Mouse (Mus musculus) embryonic facial prominence, embryonic 15.5 days (tissue): ENCODE data around the gene Chtop. TPM values are rescaled to one million over a fixed set of nuclear protein-coding genes. Genes with fewer than 3 reads are reported as not detected.

Source experiments
- ATAC-seq: fragments of 200-750 bp; cut with Nextera tagmentation; 2 replicates; pipeline ENCODE4 v1.8.0; 2017; ENCODE audit warnings: low read depth, moderate TSS enrichment; ENCODE audit not compliant: insufficient number of reproducible peaks, low FRiP score, low TSS enrichment
- H3K27ac ChIP-seq: fragments of 300-500 bp; sonication (generic); replicated peaks from 2 replicates; pipeline ENCODE4 v1.5.1; 2015; ENCODE audit warnings: mild to moderate bottlenecking, inconsistent platforms
- H3K27me3 ChIP-seq: fragments of 300-500 bp; sonication (generic); 2 replicates; pipeline ENCODE4 v1.6.1; 2015; ENCODE audit warnings: inconsistent platforms
- H3K36me3 ChIP-seq: fragments of 300-500 bp; sonication (generic); 2 replicates; pipeline ENCODE4 v1.6.1; 2015; ENCODE audit warnings: mild to moderate bottlenecking, inconsistent platforms
- H3K4me1 ChIP-seq: fragments of 300-500 bp; sonication (generic); 2 replicates; pipeline ENCODE4 v1.6.1; 2015; ENCODE audit warnings: inconsistent platforms
- H3K4me2 ChIP-seq: fragments of 300-500 bp; sonication (generic); replicated peaks from 2 replicates; pipeline ENCODE4 v1.6.1; 2015; ENCODE audit warnings: mild to moderate bottlenecking, inconsistent platforms
- H3K4me3 ChIP-seq: fragments of 300-500 bp; sonication (generic); replicated peaks from 2 replicates; pipeline ENCODE4 v1.5.1; 2015; ENCODE audit warnings: mild to moderate bottlenecking, inconsistent platforms
- H3K9ac ChIP-seq: fragments of 300-500 bp; sonication (generic); 2 replicates; pipeline ENCODE4 v1.6.1; 2015; ENCODE audit warnings: inconsistent platforms
- H3K9me3 ChIP-seq: fragments of 300-500 bp; sonication (generic); replicated peaks from 2 replicates; pipeline ENCODE4 v1.6.1; 2016; ENCODE audit warnings: inconsistent platforms
- WGBS: fragments of 180-500 bp; shearing (Covaris S2); methylation state at CpG from one replicate; pipeline ENCODE4 v1.1.7; 2015; 5-methylcytosine and 5-hydroxymethylcytosine counted together
- polyA plus RNA-seq: library from polyadenylated mRNA; unstranded; fragments of >200 nt; fragmentation: Nextera tagmentation; extraction: Ambion mirVana; gene quantifications from 2 replicates; pipeline ENCODE4 v1.2.1, GENCODE M21; 2015

Chtop gene
- polyA plus RNA-seq, 1 experiment from 2014 or later, result 155 TPM

DNA sequence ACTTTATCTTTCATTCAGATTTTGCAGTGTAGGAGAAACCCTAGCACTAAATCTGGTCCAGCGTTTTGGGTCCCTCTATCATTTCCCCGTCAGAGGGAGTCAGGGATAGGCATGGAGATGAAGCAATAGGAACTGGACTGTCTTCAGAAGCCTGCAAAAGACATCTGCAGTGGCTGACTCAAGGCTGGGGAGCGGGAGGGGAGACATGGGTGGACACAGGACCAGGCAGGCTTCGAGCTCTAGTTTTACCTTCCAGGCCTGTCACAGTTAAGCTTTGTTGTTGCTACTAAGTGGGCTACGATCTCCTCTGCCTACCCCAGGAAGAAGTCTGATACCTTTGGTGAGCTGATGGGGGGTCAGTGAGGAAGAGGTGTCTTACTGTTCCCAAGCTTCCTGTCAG lies 3.0 kb upstream of the Chtop start:
- no peak overlapping the region for H3K4me3 ChIP-seq
- no peak overlapping the region for H3K27ac ChIP-seq
- H3K9me3 ChIP-seq, result no peaks in the 10 kb centered on the region
- H3K4me2 ChIP-seq, result no peak overlapping the region
- peaks cover 6% of the 10 kb centered on the region; the same call in 1 of the 2 replicates for H3K36me3 ChIP-seq
- no peak overlapping the region for H3K9ac ChIP-seq
- H3K4me1 ChIP-seq, result peaks cover 35% of the 10 kb centered on the region
- no peaks in the 10 kb centered on the region for H3K27me3 ChIP-seq
- WGBS, result 84% methylated on average over 5 of the region's 5 CpGs
- ATAC-seq, result no peak

GRCm38 (mm10) chr3:90509747-90510123 lies 437 bp upstream of the Chtop start:
- no peak for ATAC-seq
- Histone ChIP-seq H3K4me3 (peak overlapping the region; percentile 98), H3K9me3 (no peaks in the 10 kb centered on the region), H3K9ac (no peak overlapping the region), H3K4me1 (peaks cover 26% of the 10 kb centered on the region), H3K27me3 (no peaks in the 10 kb centered on the region), H3K27ac (peak overlapping the region; percentile 94), H3K36me3 (peaks cover 25% of the 10 kb centered on the region), H3K4me2 (peak overlapping the region; percentile 49)
- WGBS, result 27% methylated on average over 2 of the region's 2 CpGs

- 1% methylated on average over 20 of the region's 20 CpGs for WGBS
- H3K27ac ChIP-seq, result peak overlapping the region; percentile 94
- H3K27me3 ChIP-seq, result no peaks in the 10 kb centered on the region
- peak overlapping the region; percentile 59 for H3K4me2 ChIP-seq
- H3K9me3 ChIP-seq, result no peaks in the 10 kb centered on the region
- peaks cover 13% of the 10 kb centered on the region for H3K4me1 ChIP-seq
- H3K9ac ChIP-seq, result peak overlapping the region; percentile 95
- ATAC-seq, result no peak
- H3K4me3 ChIP-seq, result peak overlapping the region; percentile 98
- H3K36me3 ChIP-seq, result peaks cover 36% of the 10 kb centered on the region
Measured at GRCm38 (mm10) chr3:90508287-90508949, 880 bp downstream of the Chtop start.

DNA sequence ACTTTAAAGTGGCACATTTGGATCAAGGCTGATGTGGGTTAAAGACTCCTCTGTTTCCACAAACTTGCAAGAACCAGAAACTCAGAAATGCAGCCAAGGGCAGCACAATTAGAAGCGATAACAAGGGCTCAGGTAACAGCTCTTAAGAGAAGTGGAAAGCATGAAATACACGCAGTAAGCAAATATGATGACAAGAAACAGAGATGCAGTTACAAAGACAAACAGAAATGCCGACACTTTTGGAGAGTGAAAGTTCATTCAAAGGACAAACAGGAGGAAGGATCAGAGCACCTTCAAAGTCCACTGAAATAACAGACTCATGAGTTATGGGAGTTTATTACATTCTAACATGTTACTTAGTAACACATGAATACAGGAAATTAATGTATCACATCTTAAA lies 2.9 kb downstream of the Chtop start:
- ATAC-seq, result no peak
- Histone ChIP-seq H3K36me3 (peaks cover 56% of the 10 kb centered on the region), H3K27ac (no peak overlapping the region), H3K4me1 (peaks cover 11% of the 10 kb centered on the region), H3K9me3 (no peaks in the 10 kb centered on the region), H3K4me2 (no peak overlapping the region), H3K27me3 (no peaks in the 10 kb centered on the region), H3K4me3 (no peak overlapping the region), H3K9ac (no peak overlapping the region)
- 75% methylated on average over 3 of the region's 3 CpGs for WGBS

DNA sequence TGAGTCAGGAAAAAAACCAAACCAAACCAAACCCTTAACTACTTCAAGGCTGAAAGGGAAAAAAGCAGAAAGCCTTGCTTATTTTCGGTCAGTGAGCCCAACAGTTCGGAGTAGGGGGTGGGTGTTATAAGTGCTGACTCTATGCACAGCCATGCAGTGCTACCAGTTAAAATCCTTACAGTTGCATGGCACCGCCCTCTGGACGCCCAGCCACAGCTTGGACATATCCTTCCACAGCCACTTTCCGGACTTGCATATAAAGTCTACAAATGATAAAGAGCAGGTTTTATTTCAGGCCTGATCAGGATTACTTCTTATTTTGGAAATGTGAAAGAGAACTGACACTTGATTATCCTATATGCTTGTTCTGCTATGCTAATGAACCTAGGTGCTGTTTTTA lies 4.1 kb downstream of the Chtop start:
- no peaks in the 10 kb centered on the region for H3K27me3 ChIP-seq
- H3K9me3 ChIP-seq, result no peaks in the 10 kb centered on the region
- no peak overlapping the region for H3K9ac ChIP-seq
- no peak overlapping the region for H3K4me2 ChIP-seq
- peaks cover 11% of the 10 kb centered on the region for H3K4me1 ChIP-seq
- no peak for ATAC-seq
- no peak overlapping the region for H3K4me3 ChIP-seq
- H3K36me3 ChIP-seq, result peaks cover 64% of the 10 kb centered on the region
- H3K27ac ChIP-seq, result no peak overlapping the region
- WGBS, result 88% methylated on average over 5 of the region's 5 CpGs

GRCm38 (mm10) chr3:90503444-90503843 lies 5.9 kb downstream of the Chtop start:
- Histone ChIP-seq H3K36me3 (peaks cover 80% of the 10 kb centered on the region), H3K9ac (no peak overlapping the region), H3K4me1 (peaks cover 11% of the 10 kb centered on the region), H3K27ac (no peak overlapping the region), H3K4me2 (no peak overlapping the region), H3K9me3 (no peaks in the 10 kb centered on the region), H3K4me3 (no peak overlapping the region), H3K27me3 (no peaks in the 10 kb centered on the region)
- no peak for ATAC-seq
- WGBS, result 82% methylated on average over 4 of the region's 4 CpGs

DNA sequence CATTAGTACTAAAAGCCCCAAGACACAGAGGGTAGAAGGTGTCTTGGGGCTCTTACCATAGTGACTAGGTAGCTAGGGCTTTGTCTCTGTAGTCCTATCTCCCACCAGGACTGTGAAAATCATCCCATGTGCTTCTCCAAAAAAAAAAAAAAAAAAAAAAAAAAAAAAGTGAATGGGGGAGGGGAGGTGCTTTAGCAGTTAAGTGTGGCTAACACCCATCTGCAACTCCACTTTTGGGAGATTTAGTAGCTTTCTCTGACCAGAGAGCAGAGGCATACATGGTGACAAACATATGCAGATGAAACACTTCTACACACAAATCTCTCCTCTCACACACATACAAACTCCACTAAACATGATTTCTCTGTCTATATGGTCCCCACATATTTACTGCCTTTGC lies 11.7 kb downstream of the Chtop start:
- peaks cover 67% of the 10 kb centered on the region for H3K36me3 ChIP-seq
- H3K9me3 ChIP-seq, result no peaks in the 10 kb centered on the region
- no peak for ATAC-seq
- H3K9ac ChIP-seq, result no peak overlapping the region
- no peak overlapping the region for H3K27ac ChIP-seq
- H3K4me3 ChIP-seq, result no peak overlapping the region
- no peaks in the 10 kb centered on the region for H3K4me1 ChIP-seq
- no peaks in the 10 kb centered on the region for H3K27me3 ChIP-seq
- H3K4me2 ChIP-seq, result no peak overlapping the region

GRCm38 (mm10) chr3:90495850-90496525 lies 13.3 kb downstream of the Chtop start:
- Histone ChIP-seq H3K27me3 (no peaks in the 10 kb centered on the region), H3K4me1 (no peaks in the 10 kb centered on the region), H3K27ac (no peak overlapping the region), H3K9me3 (no peaks in the 10 kb centered on the region), H3K36me3 (peaks cover 51% of the 10 kb centered on the region), H3K4me2 (no peak overlapping the region), H3K9ac (no peak overlapping the region), H3K4me3 (no peak overlapping the region)
- ATAC-seq, result no peak
- WGBS, result 86% methylated on average over 7 of the region's 7 CpGs

DNA sequence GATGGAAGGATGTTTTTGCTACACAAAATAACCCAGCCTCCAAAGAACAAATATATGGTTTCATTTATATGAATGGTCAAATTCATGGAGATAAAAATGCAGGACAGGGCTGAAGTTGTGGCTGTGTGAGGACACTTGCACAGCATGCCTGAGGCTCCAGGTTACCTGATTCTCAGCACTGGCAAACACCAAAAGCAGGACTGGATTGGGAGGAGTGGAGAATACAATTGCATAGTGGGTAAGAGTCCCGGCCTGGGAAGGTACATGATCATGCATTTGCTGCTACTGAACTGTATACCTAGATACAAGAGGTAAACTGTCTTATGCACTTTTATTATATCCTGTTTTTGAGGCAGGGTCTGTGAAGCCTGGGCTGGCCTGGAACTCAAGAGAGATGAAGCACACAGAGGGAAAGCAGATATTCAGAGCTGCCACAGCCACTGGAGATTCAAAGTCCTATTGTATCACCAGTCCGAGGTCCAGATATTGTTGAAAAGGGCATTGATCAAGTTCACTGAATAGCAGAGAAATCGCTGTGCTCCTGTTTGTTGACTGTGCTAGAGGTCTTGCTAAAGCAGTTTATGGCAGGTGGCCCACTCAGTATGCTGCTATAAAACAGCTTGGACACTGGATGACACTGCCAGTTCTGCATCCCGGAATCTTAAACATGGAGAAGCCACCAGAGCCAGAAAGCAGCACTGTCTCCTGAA lies 15.3 kb downstream of the Chtop start:
- H3K4me2 ChIP-seq, result no peak overlapping the region
- no peaks in the 10 kb centered on the region for H3K9me3 ChIP-seq
- H3K36me3 ChIP-seq, result peaks cover 43% of the 10 kb centered on the region
- peaks cover 10% of the 10 kb centered on the region; the same call in 1 of the 2 replicates for H3K4me1 ChIP-seq
- no peak overlapping the region for H3K27ac ChIP-seq
- H3K9ac ChIP-seq, result no peak overlapping the region
- WGBS, result 62% methylated on average over 4 of the region's 4 CpGs
- no peak overlapping the region for H3K4me3 ChIP-seq
- no peak for ATAC-seq
- H3K27me3 ChIP-seq, result no peaks in the 10 kb centered on the region

GRCm38 (mm10) chr3:90491350-90491749 lies 17.9 kb downstream of the Chtop start:
- WGBS, result 38% methylated on average over 2 of the region's 2 CpGs
- no peaks in the 10 kb centered on the region for H3K9me3 ChIP-seq
- ATAC-seq, result no peak

DNA sequence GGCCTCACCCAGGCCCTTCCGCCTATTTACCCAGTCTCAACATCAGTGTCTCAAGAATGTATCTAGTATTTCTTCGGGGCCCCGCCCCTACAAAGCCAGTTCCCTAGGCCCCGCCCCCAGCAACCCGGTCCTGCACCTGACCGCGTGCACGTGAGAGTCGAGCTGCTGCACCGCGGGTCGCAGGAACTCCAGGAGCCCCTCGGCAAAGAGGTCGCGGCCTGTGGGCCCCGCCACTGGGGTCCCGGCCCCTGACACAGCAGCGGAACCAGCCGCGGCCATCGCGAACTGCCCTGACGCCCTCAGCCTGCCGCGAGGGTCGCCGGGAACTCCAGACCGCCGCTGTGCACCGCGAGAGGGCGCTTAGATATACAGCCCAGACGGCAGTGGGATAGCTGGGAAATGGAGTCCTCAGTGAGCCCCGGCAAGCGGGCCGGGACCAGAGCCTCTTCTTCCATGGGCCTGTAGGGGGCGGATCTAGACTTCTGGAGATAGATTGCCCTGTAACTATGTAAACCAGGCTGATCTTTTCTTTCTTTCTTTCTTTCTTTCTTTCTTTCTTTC lies 18.5 kb downstream of the Chtop start, which contains the start of gene Snapin:
Gene Snapin, minus strand, starts transcription at position 338 of the 561 bp plus-strand sequence.
- Histone ChIP-seq H3K9me3 (no peaks in the 10 kb centered on the region), H3K9ac (peak within 1 kb of the TSS; percentile 80), H3K36me3 (peaks cover 40% of the 10 kb centered on the region), H3K4me1 (peaks cover 10% of the 10 kb centered on the region; the same call in 1 of the 2 replicates), H3K4me3 (peak within 1 kb of the TSS; percentile 89), H3K27me3 (no peaks in the 10 kb centered on the region), H3K4me2 (peak within 1 kb of the TSS; percentile 63), H3K27ac (peak within 1 kb of the TSS; percentile 84)
- WGBS, result under 1% methylated on average over 37 of the region's 37 CpGs
- peak; percentile 97 for ATAC-seq

More at GRCm38 (mm10) chr3:90491350-90491749, 17.9 kb downstream of the Chtop start:
- no peaks in the 10 kb centered on the region for H3K27me3 ChIP-seq
- peaks cover 10% of the 10 kb centered on the region; the same call in 1 of the 2 replicates for H3K4me1 ChIP-seq
- no peak overlapping the region for H3K9ac ChIP-seq
- H3K4me2 ChIP-seq, result no peak overlapping the region
- no peak overlapping the region for H3K4me3 ChIP-seq
- H3K36me3 ChIP-seq, result peaks cover 40% of the 10 kb centered on the region
- no peak overlapping the region for H3K27ac ChIP-seq
